Mouse (Mus musculus): Measurements from ENCODE around the gene Ank2.

- TF ChIP-seq CTCF (IDR thresholded peaks at IDR 0.05; ENCODE audit: insufficient read depth, low read length), result no peak
- no peak for TF ChIP-seq POLR2A (IDR thresholded peaks at IDR 0.05; ENCODE audit: borderline replicate concordance, extremely low read depth, low read depth, low read length)
Observed at GRCm38 (mm10) chr3:127355252-127355651, 143.9 kb downstream of the Ank2 start.
